Mouse (Mus musculus) urinary bladder, postnatal 14 days (tissue): ENCODE measurements around the gene Fam167b.
"Not testable (repeated sequence)": the region's sequence is repeated elsewhere in the genome, so short reads cannot be mapped to it uniquely, and the experiment has no call there.

ENCODE experiments used
- DNase-seq: peaks from one replicate; pipeline ENCODE4 v3.0.0; 2021; ENCODE audit warnings: low spot score

The Fam167b gene

DNA sequence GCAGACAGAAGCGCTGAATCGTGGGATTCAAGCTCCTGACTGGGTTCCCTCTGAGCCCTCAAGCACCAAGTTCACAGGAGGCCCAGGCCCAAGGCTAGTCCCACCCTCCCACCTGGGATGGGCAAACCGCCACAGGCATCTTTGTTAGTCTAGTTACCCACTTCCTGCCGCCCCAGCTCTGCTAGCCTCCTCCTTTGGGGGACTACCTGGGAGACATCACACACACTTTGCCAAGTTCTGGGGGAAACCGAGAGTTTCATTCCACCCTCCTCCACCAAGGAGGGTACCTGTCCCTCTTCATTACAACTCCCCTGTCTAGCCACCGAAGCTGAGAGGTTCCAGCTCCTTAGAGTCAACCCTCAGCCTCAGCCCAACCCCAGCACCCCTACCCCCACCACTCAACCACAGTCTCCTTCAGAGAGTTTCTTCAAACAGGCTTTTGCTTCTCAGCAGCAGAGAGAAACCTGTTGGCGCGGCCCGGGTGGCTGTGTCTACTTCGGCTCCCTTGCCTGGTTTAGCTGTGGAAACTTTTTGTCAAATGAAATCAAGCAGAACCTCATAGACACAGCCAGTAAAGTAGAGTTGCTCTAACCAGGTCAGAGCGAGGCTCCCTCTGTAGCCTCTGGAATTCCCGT lies 19.9 kb downstream of the Fam167b start:
- DNase-seq, result no peak

DNA sequence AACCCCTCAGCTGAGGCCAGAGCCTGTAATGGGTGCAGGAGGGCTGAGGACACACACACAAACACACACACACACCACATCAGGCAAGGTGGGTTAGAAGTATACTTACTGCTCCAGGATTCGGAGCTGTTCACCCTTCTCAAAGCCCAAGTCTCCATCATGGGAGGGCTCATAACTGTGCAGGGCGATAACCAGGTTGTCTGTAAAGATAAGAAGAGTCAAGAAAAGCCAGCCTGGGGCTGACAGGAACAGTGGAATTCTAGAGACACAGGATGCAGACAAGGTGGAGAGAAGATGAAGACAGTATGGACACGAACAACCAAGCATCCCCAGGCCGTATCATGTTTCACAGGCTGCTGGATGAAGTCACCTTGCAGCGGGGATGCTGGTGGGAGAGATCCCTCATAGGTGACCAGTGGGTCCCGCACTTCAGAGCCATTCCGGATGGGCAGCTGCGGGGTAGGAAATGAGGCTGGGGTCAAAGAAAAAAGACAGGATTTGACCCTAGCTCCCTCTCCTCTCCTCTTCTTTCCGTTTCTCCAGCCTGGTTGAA lies 21.0 kb downstream of the Fam167b start:
- DNase-seq, result no peak

DNA sequence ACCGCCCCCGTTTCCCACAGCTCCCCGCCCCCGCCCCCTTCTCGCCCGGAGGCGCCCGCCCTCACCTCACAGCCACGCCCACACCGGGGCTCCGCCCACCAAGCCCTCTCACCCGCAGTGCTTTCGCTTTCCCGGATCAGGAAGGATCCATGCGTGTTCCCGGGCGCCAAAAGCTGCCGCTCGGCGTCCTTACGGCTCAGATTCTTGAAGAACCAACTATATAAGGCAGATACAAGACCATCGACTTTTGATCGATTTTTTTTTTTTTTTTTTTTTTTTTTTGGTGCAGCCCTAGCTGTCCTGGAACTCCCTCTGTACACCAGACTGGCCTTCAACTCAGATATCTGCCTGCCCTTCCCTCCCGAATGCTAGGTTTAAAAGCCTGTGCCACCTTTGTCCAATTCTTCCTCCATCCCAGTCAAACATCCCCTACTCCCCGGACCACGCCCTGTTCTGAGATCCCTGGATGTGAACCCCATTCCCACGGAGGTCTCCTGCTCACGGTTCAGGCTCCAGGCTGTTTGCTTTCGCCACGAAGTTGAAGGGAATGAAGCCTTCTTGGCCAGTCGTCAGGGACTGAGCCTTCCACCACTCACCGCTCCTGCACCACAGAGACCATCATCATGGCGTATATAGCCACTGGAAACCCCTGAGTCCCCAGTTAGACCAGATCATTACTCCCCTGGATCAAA lies 21.7 kb downstream of the Fam167b start:
- peak; percentile 95 for DNase-seq

DNA sequence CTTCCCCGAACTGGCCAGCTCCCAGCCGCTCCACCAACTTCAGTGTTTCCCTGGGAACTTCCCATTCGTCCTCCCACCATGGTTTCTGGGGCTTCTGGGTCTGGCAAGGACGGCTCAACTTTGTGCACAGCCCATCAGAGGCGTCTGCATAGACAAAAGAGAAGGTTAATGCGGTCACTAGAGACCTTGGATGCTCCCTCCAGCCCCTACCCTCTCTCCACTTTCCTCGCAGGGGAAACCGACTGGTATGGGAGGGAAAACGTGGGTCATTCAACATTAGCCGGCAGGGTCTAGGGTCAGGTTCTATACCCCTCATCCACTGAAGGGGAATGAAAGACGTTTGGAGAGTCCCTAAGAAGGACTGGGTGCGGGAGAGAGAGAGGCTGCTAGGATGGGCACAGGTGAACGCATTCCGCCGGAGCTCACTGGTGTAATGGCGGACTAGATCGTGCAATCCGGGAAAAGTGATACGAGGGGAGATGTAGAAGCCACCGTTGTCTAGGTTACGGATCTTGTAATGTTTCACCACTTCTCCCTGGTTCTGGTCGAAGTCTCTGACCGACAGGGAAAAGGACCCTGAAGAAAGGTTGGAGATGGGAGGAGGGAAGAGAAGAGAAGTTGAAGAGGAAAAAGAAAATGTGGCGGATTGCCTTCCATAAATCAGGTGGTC lies 22.4 kb downstream of the Fam167b start:
- DNase-seq, result no peak

DNA sequence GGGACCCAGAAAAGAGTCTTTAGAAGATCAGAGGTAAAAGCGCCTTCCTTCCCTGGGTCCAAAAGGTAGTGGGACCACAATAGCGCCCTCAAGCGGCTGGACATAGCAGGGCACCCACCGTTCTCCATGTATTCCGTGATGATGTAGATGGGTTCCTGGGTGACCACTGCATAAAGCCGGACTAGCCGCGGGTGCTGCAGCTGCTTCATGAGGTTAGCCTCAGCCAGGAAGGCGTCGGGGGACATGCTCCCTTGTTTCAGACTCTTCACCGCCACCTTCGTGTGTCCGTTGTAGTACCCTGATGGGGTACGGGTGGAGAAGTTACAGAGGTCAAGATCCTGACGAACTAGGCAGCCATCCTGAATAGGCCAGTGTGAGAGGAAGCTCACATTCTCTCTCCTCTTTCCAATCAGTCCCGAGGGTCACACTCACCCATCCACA lies 22.9 kb downstream of the Fam167b start:
- peak; percentile 58 for DNase-seq

DNA sequence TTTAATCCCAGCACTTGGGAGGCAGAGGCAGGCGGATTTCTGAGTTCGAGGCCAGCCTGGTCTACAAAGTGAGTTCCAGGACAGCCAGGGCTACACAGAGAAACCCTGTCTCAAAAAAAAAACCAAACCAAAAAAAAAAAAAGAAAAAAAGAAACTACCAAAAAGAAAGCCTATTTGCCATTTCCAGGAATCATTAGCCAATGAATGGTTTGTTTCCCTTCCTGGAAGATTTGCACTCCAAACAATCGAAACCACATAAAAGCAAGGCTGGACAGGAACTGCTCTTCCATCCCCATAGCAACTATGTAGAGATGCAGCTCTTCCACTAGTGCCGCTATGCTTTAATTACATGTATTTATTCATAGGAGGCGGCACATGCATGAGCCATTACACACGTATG lies 23.8 kb downstream of the Fam167b start:
- not testable (repeated sequence) for DNase-seq

DNA sequence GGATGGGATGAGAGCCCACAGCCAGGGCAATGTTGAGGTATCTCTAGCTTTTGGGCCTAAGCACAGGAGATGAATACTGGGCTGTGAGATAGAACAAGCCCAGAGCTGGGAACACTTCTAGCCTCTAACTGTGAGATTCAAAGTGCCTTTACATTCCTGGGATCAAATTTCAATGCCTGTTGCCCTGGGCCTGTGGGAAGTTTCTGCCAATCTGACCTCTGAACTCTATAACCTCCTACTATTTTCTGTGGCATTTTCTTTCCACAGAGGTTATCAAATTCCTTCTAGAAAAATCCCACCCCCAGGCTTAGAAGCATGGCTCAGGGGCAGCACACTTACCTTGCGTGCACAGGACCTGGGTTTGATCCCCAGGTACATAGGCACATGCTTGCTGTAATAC lies 28.1 kb downstream of the Fam167b start:
- DNase-seq, result no peak

DNA sequence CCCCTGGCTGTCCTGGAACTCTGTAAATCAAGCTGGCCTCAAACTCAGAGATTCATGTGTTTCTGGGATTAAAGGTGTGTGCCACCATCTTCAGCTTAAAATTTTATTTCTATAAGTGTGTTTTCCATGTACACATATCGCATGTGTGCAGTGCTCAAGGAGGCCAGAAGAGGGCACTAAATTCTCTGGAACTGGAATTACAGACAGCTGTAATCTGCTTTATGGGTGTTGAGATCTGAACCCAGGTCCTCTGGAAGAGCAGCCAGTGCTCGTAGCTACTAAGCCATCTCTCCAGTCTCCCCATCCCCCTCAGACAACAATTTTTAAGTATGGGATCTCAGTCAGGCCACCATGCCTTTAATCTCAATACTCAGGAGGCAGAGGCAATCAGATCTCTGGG lies 29.0 kb downstream of the Fam167b start:
- DNase-seq, result peak; percentile 33

DNA sequence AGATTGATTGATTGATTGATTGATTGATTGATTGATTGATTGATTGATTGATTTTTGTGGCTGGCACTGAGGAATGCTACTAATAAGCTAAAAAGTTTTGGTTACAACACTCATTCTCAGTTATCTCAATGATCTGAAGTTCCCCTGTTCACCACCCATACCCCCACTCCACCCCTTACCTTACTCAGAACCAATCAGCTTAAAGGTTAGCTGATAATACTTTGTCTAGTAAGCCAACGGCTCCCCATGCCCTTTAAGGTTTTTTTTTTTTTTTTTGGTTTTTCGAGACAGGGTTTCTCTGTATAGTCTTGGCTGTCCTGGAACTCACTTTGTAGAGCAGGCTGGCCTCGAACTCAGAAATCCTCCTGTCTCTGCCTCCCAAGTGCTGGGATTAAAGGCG lies 30.7 kb downstream of the Fam167b start:
- not testable (repeated sequence) for DNase-seq

DNA sequence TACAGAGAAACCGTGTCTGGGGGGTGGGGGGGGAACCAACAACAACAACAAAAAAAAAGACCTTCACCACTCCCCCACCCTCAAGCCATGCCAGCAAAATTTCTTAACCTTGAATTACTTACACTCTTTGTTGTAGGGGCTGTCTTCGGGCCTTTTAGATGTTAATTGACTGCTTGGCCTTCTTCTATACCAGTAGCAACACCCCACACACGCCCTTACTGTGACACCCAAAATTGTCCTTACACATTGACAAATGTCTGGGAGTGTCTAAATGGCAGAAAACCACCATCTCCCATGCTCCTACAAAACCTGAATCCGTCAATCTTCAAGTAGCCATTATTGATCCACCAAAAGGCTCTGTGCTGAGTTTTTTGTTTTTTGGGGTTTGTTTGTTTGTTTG lies 34.2 kb downstream of the Fam167b start:
- no peak for DNase-seq

DNA sequence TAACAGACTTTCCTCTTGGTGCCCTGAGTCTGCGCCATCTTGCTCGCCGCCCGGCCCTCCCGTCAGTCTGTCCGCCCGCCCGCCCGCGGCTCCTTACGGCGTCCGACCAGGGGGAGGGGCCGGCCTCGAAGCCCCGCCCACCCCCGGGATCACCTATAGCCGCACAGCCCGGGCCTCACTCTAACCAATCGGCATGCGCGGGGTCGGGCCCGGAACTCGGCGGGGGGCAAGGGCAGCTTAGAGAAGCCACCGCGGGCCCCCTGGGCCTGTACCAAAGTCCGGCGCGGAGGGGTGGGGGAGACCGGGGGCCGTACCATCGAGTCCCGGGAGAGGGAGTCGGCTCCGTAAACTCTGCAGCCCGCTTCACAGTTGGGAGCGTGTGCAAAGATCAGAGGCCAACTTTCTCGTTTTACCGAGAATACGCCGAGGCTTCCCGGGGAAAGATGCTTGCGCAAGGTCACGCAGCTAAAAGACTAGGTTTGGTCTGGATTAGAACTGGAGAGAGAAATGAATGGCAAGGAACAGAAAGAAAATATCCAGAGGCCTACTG lies 35.7 kb downstream of the Fam167b start, which contains the start of gene Hdac1:
Gene Hdac1 (minus strand): TSS at position 122 of the 550 bp plus-strand sequence.
- DNase-seq, result peak; percentile 98

DNA sequence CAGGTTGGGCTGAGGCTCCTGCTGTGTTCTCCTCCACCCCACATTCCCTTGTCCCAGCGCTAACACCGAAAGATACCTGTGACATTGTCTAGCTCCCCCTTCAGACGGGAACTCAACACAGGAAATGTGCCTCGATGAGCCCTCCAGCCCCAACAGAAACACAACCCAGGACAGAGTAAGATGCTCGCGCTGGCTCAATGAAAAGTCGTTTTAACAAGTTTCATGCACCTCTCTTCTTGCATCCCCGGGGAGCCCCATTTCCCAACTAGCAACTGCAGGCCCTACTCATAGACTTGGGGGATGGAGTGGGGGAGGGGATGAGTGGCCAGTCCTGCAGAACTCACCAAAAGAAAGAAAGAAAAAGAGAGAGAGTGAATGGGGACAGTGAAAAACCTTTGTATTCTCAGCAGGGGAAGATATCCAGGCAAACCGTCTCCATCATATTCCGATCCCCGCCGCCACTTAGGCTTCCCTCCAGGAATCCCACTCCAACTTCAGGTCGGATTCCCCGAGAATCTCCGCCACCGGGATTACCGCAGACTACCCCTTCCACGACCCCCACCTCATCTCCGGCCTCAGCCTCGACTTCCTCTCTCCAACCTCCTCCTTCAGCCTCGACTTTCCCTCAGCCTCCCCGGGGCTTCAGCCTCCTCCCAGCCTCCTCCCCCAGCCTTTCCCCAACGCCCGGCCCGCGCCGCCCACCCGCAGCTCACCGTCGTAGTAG lies 36.3 kb downstream of the Fam167b start:
- no peak for DNase-seq

DNA sequence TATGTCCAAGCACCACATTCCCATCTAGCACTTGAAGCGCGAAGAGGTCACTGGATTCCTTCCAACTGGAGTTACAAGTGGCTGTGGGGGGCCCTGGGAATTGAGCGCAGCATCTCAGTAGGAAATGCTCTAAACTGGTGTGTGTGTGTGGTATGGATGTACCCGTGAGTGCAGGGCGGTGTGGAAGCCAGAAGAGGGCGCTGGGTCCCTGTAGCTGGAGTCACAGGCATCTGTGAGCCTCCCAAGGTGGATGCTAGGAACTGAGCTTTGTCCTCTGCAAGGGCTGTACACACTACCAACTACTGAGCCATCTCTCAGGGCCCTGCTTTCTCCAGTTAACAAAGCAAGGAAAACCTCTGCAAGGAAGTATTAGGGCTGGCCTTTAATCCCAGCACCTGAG lies 38.3 kb downstream of the Fam167b start:
- no peak for DNase-seq

DNA sequence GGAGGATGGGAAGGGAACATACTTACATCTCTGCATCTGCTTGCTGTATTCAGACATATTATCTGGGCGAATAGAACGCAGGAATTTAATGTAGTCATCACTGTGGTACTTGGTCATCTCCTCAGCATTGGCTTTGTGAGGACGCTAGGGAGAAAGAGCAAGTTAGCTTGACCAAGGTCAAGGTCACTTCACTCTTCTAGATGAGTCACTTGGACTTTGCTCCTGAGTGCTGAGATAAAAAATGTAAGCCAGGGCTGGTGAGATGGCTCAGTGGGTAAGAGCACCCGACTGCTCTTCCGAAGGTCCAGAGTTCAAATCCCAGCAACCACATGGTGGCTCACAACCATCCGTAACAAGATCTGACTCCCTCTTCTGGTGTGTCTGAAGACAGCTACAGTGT lies 49.4 kb downstream of the Fam167b start:
- not testable (repeated sequence) for DNase-seq
